Comparison of ENCODE assay signal across 20 mouse cellular contexts in the genomic region with DNA sequence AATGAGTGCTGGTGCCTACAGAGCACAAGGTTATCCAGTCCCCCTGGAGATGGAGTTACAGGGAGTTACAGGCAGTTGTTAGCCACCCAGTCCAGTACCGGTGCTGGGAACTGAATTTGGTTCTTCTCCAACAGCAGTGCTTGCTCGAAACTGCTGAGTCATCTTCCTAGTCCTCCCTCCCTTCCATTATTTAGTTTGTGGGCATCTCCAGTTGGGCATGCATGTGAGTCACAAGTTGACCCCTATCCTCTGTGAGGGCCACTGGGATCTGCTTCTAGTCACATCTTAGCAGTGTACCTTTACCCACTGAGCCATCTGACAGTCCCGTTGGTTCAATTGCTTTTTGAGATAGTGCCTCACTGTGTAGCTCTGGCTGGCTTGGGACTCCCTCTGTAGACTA. TPM values are rescaled to one million over a fixed set of nuclear protein-coding genes. Genes with fewer than 3 reads are reported as not detected.
DNase-seq lines count a peak whose midpoint lies in the region; ATAC-seq lines count a peak whose summit lies in the region.
"Had no signal": no experiment of that assay in that cellular context is flagged by ENCODE, and none has a peak within 500 bp of the region (broad histone marks: within the 10 kb centered on the region; RNA-seq: fewer than 3 reads in every experiment).

No protein-coding gene starts in this region.

- DNase-seq in adrenal gland, adult 2 months: peak; percentile 44
- no peak for DNase-seq in adrenal gland, postnatal 10 days
- DNase-seq in 416B (ENCODE audit: low read depth): peak; percentile 80
- DNase-seq in Muller cell, postnatal 12 days (ENCODE audit: inconsistent ontology term): peak; percentile 26
- DNase-seq in ovary, postnatal 10 days (ENCODE audit: low spot score): no peak
- no peak for DNase-seq in frontal cortex, adult 2 months (ENCODE audit: extremely low spot score in 1 of 2, low spot score in 1 of 2)
- DNase-seq in urinary bladder, postnatal 25 days (ENCODE audit: low spot score): no peak
- DNase-seq: adrenal gland, postnatal 14 days; cerebellum, adult 11-12 months; cerebellum, adult 9-10 months; cerebellum, postnatal 36 days; embryo, embryonic 11 days; gastrocnemius, adult 2 months; gastrocnemius, postnatal 25 days; heart, postnatal 36 days had no signal

- peak; percentile 74; the same call in 1 of the 2 replicates for ATAC-seq in erythroid progenitor cell, adult 5-6 weeks (replicated peaks; ENCODE audit: low FRiP score, poor library complexity, severe bottlenecking)
- ATAC-seq: forebrain, embryonic 16.5 days; intestine, embryonic 16.5 days had no signal

RNA-seq across cellular contexts. Expression of a gene that starts 17.1 kb away (rescaled TPM):
- total RNA-seq in adrenal gland, adult 2 months (2021): 10 to 100 TPM; 28.1 to 35.4 TPM
- polyA plus RNA-seq in adrenal gland, adult 2 months (2012; rRNA removed): 242 and 243 TPM in 2 replicates
- total RNA-seq in adrenal gland, postnatal 10 days (2021): 10 to 100 TPM; 32.1 to 32.3 TPM
- total RNA-seq in erythroid progenitor cell, adult 5-6 weeks (2015; ENCODE audit: low replicate concordance): 3.2 and 5.4 TPM in 2 replicates
- 4.0 and 10.4 TPM in 2 replicates for total RNA-seq in erythroid progenitor cell, adult 5-6 weeks (2017; ENCODE audit: low replicate concordance)
- 27.7 and 30.9 TPM in 2 replicates for polyA plus RNA-seq in frontal cortex, adult 2 months (2012; rRNA removed)

RNA-seq across cellular contexts. Expression of a gene that starts 21.1 kb away (rescaled TPM):
- 10 to 100 TPM; 60.6 to 66.8 TPM for total RNA-seq in adrenal gland, adult 2 months (2021)
- 136 and 169 TPM in 2 replicates for polyA plus RNA-seq in adrenal gland, adult 2 months (2012; rRNA removed)
- total RNA-seq in adrenal gland, postnatal 10 days (2021): 10 to 100 TPM; 69.7 to 85.8 TPM
- total RNA-seq in erythroid progenitor cell, adult 5-6 weeks (2015; ENCODE audit: low replicate concordance): 23.1 and 38.2 TPM in 2 replicates
- total RNA-seq in erythroid progenitor cell, adult 5-6 weeks (2017; ENCODE audit: low replicate concordance): 65.6 and 76.2 TPM in 2 replicates
- polyA plus RNA-seq in frontal cortex, adult 2 months (2012; rRNA removed): 105 and 110 TPM in 2 replicates

RNA-seq across cellular contexts. Expression of a gene that starts 23.1 kb away (rescaled TPM):
- 10 to 100 TPM; 25.9 to 26.8 TPM for total RNA-seq in adrenal gland, adult 2 months (2021)
- polyA plus RNA-seq in adrenal gland, adult 2 months (2012; rRNA removed): 52.0 and 52.9 TPM in 2 replicates
- 10 to 100 TPM; 18.4 to 23.0 TPM for total RNA-seq in adrenal gland, postnatal 10 days (2021)
- total RNA-seq in erythroid progenitor cell, adult 5-6 weeks (2015; ENCODE audit: low replicate concordance): 21.6 TPM in 1 of 2 replicates, not detected in the other
- 0.53 and 3.3 TPM in 2 replicates for total RNA-seq in erythroid progenitor cell, adult 5-6 weeks (2017; ENCODE audit: low replicate concordance)
- 163 and 171 TPM in 2 replicates for polyA plus RNA-seq in frontal cortex, adult 2 months (2012; rRNA removed)

RNA-seq across cellular contexts. Expression of a gene that starts 43.4 kb away (rescaled TPM):
- total RNA-seq in adrenal gland, adult 2 months (2021): 10 to 100 TPM; 42.5 to 44.5 TPM
- polyA plus RNA-seq in adrenal gland, adult 2 months (2012; rRNA removed): 73.8 and 75.0 TPM in 2 replicates
- 10 to 100 TPM; 35.4 to 45.6 TPM for total RNA-seq in adrenal gland, postnatal 10 days (2021)
- total RNA-seq in erythroid progenitor cell, adult 5-6 weeks (2015; ENCODE audit: low replicate concordance): 19.1 and 20.1 TPM in 2 replicates
- 20.2 and 30.4 TPM in 2 replicates for total RNA-seq in erythroid progenitor cell, adult 5-6 weeks (2017; ENCODE audit: low replicate concordance)
- polyA plus RNA-seq in frontal cortex, adult 2 months (2012; rRNA removed): 56.0 and 58.8 TPM in 2 replicates

RNA-seq across cellular contexts. Expression of a gene that starts 43.8 kb away (rescaled TPM):
- 1 to 10 TPM in 1 of 2 experiments, under 1 TPM in 1; 0.66 to 2.2 TPM for total RNA-seq in adrenal gland, adult 2 months (2021)
- 2.0 and 2.5 TPM in 2 replicates for polyA plus RNA-seq in adrenal gland, adult 2 months (2012; rRNA removed)
- 1 to 10 TPM; 1.9 to 2.0 TPM for total RNA-seq in adrenal gland, postnatal 10 days (2021)
- total RNA-seq in erythroid progenitor cell, adult 5-6 weeks (2015; ENCODE audit: low replicate concordance): not detected in 2 replicates
- total RNA-seq in erythroid progenitor cell, adult 5-6 weeks (2017; ENCODE audit: low replicate concordance): not detected in 2 replicates
- 46.4 and 54.9 TPM in 2 replicates for polyA plus RNA-seq in frontal cortex, adult 2 months (2012; rRNA removed)
- total RNA-seq: gastrocnemius, adult 2 months; gastrocnemius, postnatal 25 days; granulocyte monocyte progenitor cell, adult 5-6 weeks; heart, postnatal 36 days had no signal
- polyA plus RNA-seq: heart, postnatal 0 days had no signal

Comparison
In these comparisons a context has a peak if more than half of its experiments do, and no peak if none do; other contexts are left out.
1. DNase-seq: peak in adrenal gland, adult 2 months (single experiment), 416B (single experiment) and Muller cell, postnatal 12 days (single experiment); none in adrenal gland, postnatal 10 days (single experiment), ovary, postnatal 10 days (single experiment), frontal cortex, adult 2 months (0 of 2) and urinary bladder, postnatal 25 days (single experiment).